In genomic region chr7:74552546-74552945, GRCm38 (mm10) we compare ENCODE assay signal across 9 mouse cellular contexts. TPM values are rescaled to one million over a fixed set of nuclear protein-coding genes. Genes with fewer than 3 reads are reported as not detected.
DNase-seq lines count a peak whose midpoint lies in the region; ATAC-seq and TF ChIP-seq lines count a peak whose summit lies in the region.
"Had no signal": no experiment of that assay in that cellular context is flagged by ENCODE, and none has a peak within 500 bp of the region (broad histone marks: within the 10 kb centered on the region; RNA-seq: fewer than 3 reads in every experiment).

No protein-coding gene starts in this region.

- peak; percentile 16 for DNase-seq in CD4-positive, CD25-positive, alpha-beta regulatory T cell, adult 2 months (ENCODE audit: low read depth, low spot score)
- DNase-seq in kidney, postnatal 10 days = no peak
- no peak for DNase-seq in forebrain, postnatal 0 days
- no peak for DNase-seq in right cerebral cortex, adult 18-20 months
- no peak for DNase-seq in spleen, postnatal 10 days (ENCODE audit: low spot score in 2 of 2)
- DNase-seq: kidney, postnatal 14 days had no signal

- peak overlapping the region; percentile 97; the same call in 1 of the 2 replicates for H3K4me2 ChIP-seq in kidney, embryonic 14.5 days (replicated peaks; ENCODE audit: low read depth, low read length)
- H3K4me2 ChIP-seq in forebrain, postnatal 0 days (ENCODE audit: low read depth) = peak overlapping the region; percentile 83
- H3K4me2 ChIP-seq in midbrain, embryonic 16.5 days (ENCODE audit: low read length) = peak overlapping the region; percentile 81

- no peaks in the 10 kb centered on the region for H3K36me3 ChIP-seq in kidney, embryonic 14.5 days (ENCODE audit: control insufficient read depth, insufficient read depth, low read length)
- H3K36me3 ChIP-seq in forebrain, postnatal 0 days (ENCODE audit: insufficient read depth) = no peaks in the 10 kb centered on the region
- H3K36me3 ChIP-seq in midbrain, embryonic 16.5 days (ENCODE audit: control insufficient read depth, insufficient read depth, low read length) = no peaks in the 10 kb centered on the region

- no peak for ATAC-seq in CD4-positive, CD25-positive, alpha-beta regulatory T cell, adult 4 months
- ATAC-seq in kidney, embryonic 14.5 days (ENCODE audit: low FRiP score, low TSS enrichment) = no peak
- no peak for ATAC-seq in forebrain, postnatal 0 days
- ATAC-seq in midbrain, embryonic 16.5 days = no peak

- 43% methylated on average over 4 of the region's 4 CpGs for WGBS in kidney, embryonic 14.5 days
- WGBS in forebrain, postnatal 0 days = 68% methylated on average over 4 of the region's 4 CpGs
- WGBS in midbrain, embryonic 16.5 days = 56% methylated on average over 4 of the region's 4 CpGs

- no peak overlapping the region for H3K27ac ChIP-seq in kidney, embryonic 14.5 days (ENCODE audit: low read depth, low read length)
- no peak overlapping the region for H3K27ac ChIP-seq in forebrain, postnatal 0 days (ENCODE audit: low read depth, low read length)
- no peak overlapping the region for H3K27ac ChIP-seq in midbrain, embryonic 16.5 days (ENCODE audit: low read length)

- TF ChIP-seq CTCF in forebrain, postnatal 0 days (IDR thresholded peaks at IDR 0.05; ENCODE audit: low read depth) = no peak

- no peaks in the 10 kb centered on the region for H3K9me3 ChIP-seq in kidney, embryonic 14.5 days (ENCODE audit: control insufficient read depth, low read length)
- no peaks in the 10 kb centered on the region for H3K9me3 ChIP-seq in forebrain, postnatal 0 days (ENCODE audit: low read length)
- H3K9me3 ChIP-seq in midbrain, embryonic 16.5 days (replicated peaks; ENCODE audit: control insufficient read depth, low read length, poor library complexity, severe bottlenecking) = no peaks in the 10 kb centered on the region

- peaks cover 4% of the 10 kb centered on the region; the same call in 1 of the 2 replicates for H3K27me3 ChIP-seq in kidney, embryonic 14.5 days (ENCODE audit: control insufficient read depth, insufficient read depth, low read length)
- H3K27me3 ChIP-seq in forebrain, postnatal 0 days (ENCODE audit: insufficient read depth, low read length) = no peaks in the 10 kb centered on the region
- 0 out of 2 replicates have a peak, but pooled peaks cover 3% of the 10 kb centered on the region for H3K27me3 ChIP-seq in midbrain, embryonic 16.5 days (ENCODE audit: control insufficient read depth, insufficient read depth, low read depth, low read length)

- peak overlapping the region; percentile 71; the same call in 1 of the 2 replicates for H3K4me3 ChIP-seq in kidney, embryonic 14.5 days (ENCODE audit: low read length)
- peak overlapping the region; percentile 83 for H3K4me3 ChIP-seq in forebrain, postnatal 0 days (ENCODE audit: low read depth, low read length)
- H3K4me3 ChIP-seq in midbrain, embryonic 16.5 days (ENCODE audit: low read depth, low read length) = peak overlapping the region; percentile 91

- H3K9ac ChIP-seq in kidney, embryonic 14.5 days (ENCODE audit: low read depth, low read length) = no peak overlapping the region
- H3K9ac ChIP-seq in forebrain, postnatal 0 days = peak overlapping the region; percentile 39; the same call in 1 of the 2 replicates
- H3K9ac ChIP-seq in midbrain, embryonic 16.5 days (ENCODE audit: low read depth, low read length) = peak overlapping the region; percentile 48

- peaks cover 24% of the 10 kb centered on the region; the same call in 1 of the 2 replicates for H3K4me1 ChIP-seq in kidney, embryonic 14.5 days (ENCODE audit: control insufficient read depth, insufficient read depth, low read length)
- H3K4me1 ChIP-seq in forebrain, postnatal 0 days (ENCODE audit: insufficient read depth) = peaks cover 16% of the 10 kb centered on the region; the same call in 1 of the 2 replicates
- H3K4me1 ChIP-seq in midbrain, embryonic 16.5 days (ENCODE audit: control insufficient read depth, insufficient read depth, low read length) = peaks cover 34% of the 10 kb centered on the region

RNA-seq across cellular contexts. Expression of gene Slco3a1, which starts 2.0 kb away (rescaled TPM):
- 10 to 100 TPM; 16.7 to 18.0 TPM for polyA plus RNA-seq in CD4-positive, CD25-positive, alpha-beta regulatory T cell, adult 4 months (2017; shearing (Covaris generic))
- polyA plus RNA-seq in kidney, embryonic 14.5 days (2014; fragmentation: Nextera tagmentation; extraction: Ambion mirVana) = 17.9 and 19.6 TPM in 2 replicates
- total RNA-seq in forebrain, postnatal 0 days (2014; rRNA removed) = 26.4 and 27.8 TPM in 2 replicates
- 18.2 and 25.2 TPM in 2 replicates for polyA plus RNA-seq in forebrain, postnatal 0 days (2015; fragmentation: Nextera tagmentation; extraction: Ambion mirVana)
- 26.3 and 27.2 TPM in 2 replicates for polyA plus RNA-seq in midbrain, embryonic 16.5 days (2015; fragmentation: Nextera tagmentation; extraction: Ambion mirVana)
